Mouse (Mus musculus) midbrain, embryonic 16.5 days (tissue): ENCODE measurements around the gene Gm49393. TPM values are rescaled to one million over a fixed set of nuclear protein-coding genes. Genes with fewer than 3 reads are reported as not detected.

Experiments
- ATAC-seq: fragments of 200-750 bp; cut with Nextera tagmentation; 2 replicates; pipeline ENCODE4 v1.8.0; 2017; ENCODE audit warnings: moderate TSS enrichment
- H3K27ac ChIP-seq: fragments of 300-500 bp; sonication (generic); 2 replicates; pipeline ENCODE4 v1.5.1; 2014; ENCODE audit warnings: mild to moderate bottlenecking, low read length, mixed read lengths
- H3K27me3 ChIP-seq: fragments of 300-500 bp; sonication (generic); 2 replicates; pipeline ENCODE4 v1.6.1; 2014; ENCODE audit warnings: low read depth, low read length, mixed read lengths; ENCODE audit not compliant: control insufficient read depth, insufficient read depth
- H3K36me3 ChIP-seq: fragments of 300-500 bp; sonication (generic); 2 replicates; pipeline ENCODE4 v1.6.1; 2014; ENCODE audit warnings: mild to moderate bottlenecking, low read length, moderate library complexity, mixed read lengths; ENCODE audit not compliant: control insufficient read depth, insufficient read depth
- H3K4me1 ChIP-seq: fragments of 300-500 bp; sonication (generic); 2 replicates; pipeline ENCODE4 v1.6.1; 2014; ENCODE audit warnings: mild to moderate bottlenecking, low read length, mixed read lengths; ENCODE audit not compliant: control insufficient read depth, insufficient read depth
- H3K4me2 ChIP-seq: fragments of 300-500 bp; sonication (generic); 2 replicates; pipeline ENCODE4 v1.6.1; 2014; ENCODE audit warnings: mild to moderate bottlenecking, low read length, mixed read lengths
- H3K4me3 ChIP-seq: fragments of 300-500 bp; sonication (generic); 2 replicates; pipeline ENCODE4 v1.5.1; 2014; ENCODE audit warnings: low read depth, mild to moderate bottlenecking, low read length, moderate library complexity, mixed read lengths
- H3K9ac ChIP-seq: fragments of 300-500 bp; sonication (generic); 2 replicates; pipeline ENCODE4 v1.6.1; 2014; ENCODE audit warnings: low read depth, low read length, mixed read lengths
- H3K9me3 ChIP-seq: fragments of 300-500 bp; sonication (generic); replicated peaks from 2 replicates; pipeline ENCODE4 v1.6.1; 2014; ENCODE audit warnings: mild to moderate bottlenecking, low read length, mixed read lengths; ENCODE audit not compliant: control insufficient read depth, poor library complexity, severe bottlenecking
- WGBS: fragments of 180-500 bp; shearing (Covaris S2); extraction: QIAGEN DNeasy Blood & Tissue Kit; methylation state at CpG from one replicate; pipeline ENCODE4 v1.1.7; 2014; 5-methylcytosine and 5-hydroxymethylcytosine counted together
- polyA plus RNA-seq: library from polyadenylated mRNA; unstranded; fragments of >200 nt; fragmentation: Nextera tagmentation; extraction: Ambion mirVana; gene quantifications from 2 replicates; pipeline ENCODE4 v1.2.1, GENCODE M21; 2015

The Gm49393 gene
- polyA plus RNA-seq, 1 experiment from 2014 or later = not detected

GRCm38 (mm10) chr13:60895406-60896160, 39.8 kb downstream of the Gm49393 start:
- Histone ChIP-seq H3K4me3 (no peak overlapping the region), H3K27ac (no peak overlapping the region), H3K4me1 (no peaks in the 10 kb centered on the region), H3K9ac (no peak overlapping the region), H3K4me2 (no peak overlapping the region), H3K27me3 (no peaks in the 10 kb centered on the region), H3K9me3 (no peaks in the 10 kb centered on the region), H3K36me3 (no peaks in the 10 kb centered on the region)
- ATAC-seq = no peak

GRCm38 (mm10) chr13:60892301-60892700, 43.1 kb downstream of the Gm49393 start:
- no peak for ATAC-seq
- no peaks in the 10 kb centered on the region for H3K27me3 ChIP-seq
- H3K4me3 ChIP-seq = no peak overlapping the region
- H3K4me2 ChIP-seq = no peak overlapping the region
- no peak overlapping the region for H3K27ac ChIP-seq
- H3K9ac ChIP-seq = no peak overlapping the region
- no peaks in the 10 kb centered on the region for H3K36me3 ChIP-seq
- no peaks in the 10 kb centered on the region for H3K4me1 ChIP-seq
- no peaks in the 10 kb centered on the region for H3K9me3 ChIP-seq
- 84% methylated on average over 1 of the region's 1 CpGs for WGBS

- Histone ChIP-seq H3K4me2 (no peak within 1 kb of the TSS), H3K4me3 (no peak within 1 kb of the TSS), H3K4me1 (no peaks in the 10 kb centered on the region), H3K9me3 (no peaks in the 10 kb centered on the region), H3K27ac (no peak within 1 kb of the TSS), H3K9ac (no peak within 1 kb of the TSS), H3K36me3 (no peaks in the 10 kb centered on the region), H3K27me3 (no peaks in the 10 kb centered on the region)
- ATAC-seq = no peak
- 83% methylated on average over 1 of the region's 1 CpGs for WGBS
These were observed 71.1 kb downstream of the Gm49393 start, which contains the start of gene 4930486L24Rik for GRCm38 (mm10) chr13:60864281-60864680. 4930486L24Rik (minus strand) TSS chr13:60864475.

- H3K9me3 ChIP-seq = no peaks in the 10 kb centered on the region
- 82% methylated on average over 4 of the region's 4 CpGs for WGBS
- H3K27ac ChIP-seq = no peak overlapping the region
- no peak overlapping the region for H3K9ac ChIP-seq
- no peaks in the 10 kb centered on the region for H3K4me1 ChIP-seq
- no peak overlapping the region for H3K4me3 ChIP-seq
- H3K27me3 ChIP-seq = no peaks in the 10 kb centered on the region
- H3K4me2 ChIP-seq = no peak overlapping the region
- no peaks in the 10 kb centered on the region for H3K36me3 ChIP-seq
- no peak for ATAC-seq
These were observed 86.9 kb downstream of the Gm49393 start for GRCm38 (mm10) chr13:60848241-60849120.

- no peak overlapping the region for H3K9ac ChIP-seq
- H3K27ac ChIP-seq = no peak overlapping the region
- H3K27me3 ChIP-seq = no peaks in the 10 kb centered on the region
- H3K4me1 ChIP-seq = no peaks in the 10 kb centered on the region
- H3K4me3 ChIP-seq = no peak overlapping the region
- ATAC-seq = no peak
- H3K36me3 ChIP-seq = no peaks in the 10 kb centered on the region
- H3K4me2 ChIP-seq = no peak overlapping the region
- no peaks in the 10 kb centered on the region for H3K9me3 ChIP-seq
- WGBS = 81% methylated on average over 8 of the region's 8 CpGs
These were observed 92.2 kb downstream of the Gm49393 start for GRCm38 (mm10) chr13:60843153-60843552.

- Histone ChIP-seq H3K9ac (no peak overlapping the region), H3K4me3 (no peak overlapping the region), H3K4me2 (no peak overlapping the region), H3K27me3 (no peaks in the 10 kb centered on the region), H3K36me3 (no peaks in the 10 kb centered on the region), H3K27ac (no peak overlapping the region), H3K9me3 (no peaks in the 10 kb centered on the region), H3K4me1 (no peaks in the 10 kb centered on the region)
- ATAC-seq = no peak
- WGBS = 81% methylated on average over 6 of the region's 6 CpGs
These were observed 92.7 kb downstream of the Gm49393 start for GRCm38 (mm10) chr13:60842703-60843102.

GRCm38 (mm10) chr13:60839353-60839902, 96.0 kb downstream of the Gm49393 start:
- WGBS = 71% methylated on average over 2 of the region's 2 CpGs
- no peak overlapping the region for H3K4me3 ChIP-seq
- no peak overlapping the region for H3K4me2 ChIP-seq
- ATAC-seq = no peak
- H3K27me3 ChIP-seq = no peaks in the 10 kb centered on the region
- no peak overlapping the region for H3K27ac ChIP-seq
- H3K36me3 ChIP-seq = no peaks in the 10 kb centered on the region
- no peaks in the 10 kb centered on the region for H3K9me3 ChIP-seq
- H3K9ac ChIP-seq = no peak overlapping the region
- H3K4me1 ChIP-seq = no peaks in the 10 kb centered on the region

- no peaks in the 10 kb centered on the region for H3K9me3 ChIP-seq
- no peak overlapping the region for H3K4me3 ChIP-seq
- H3K27ac ChIP-seq = no peak overlapping the region
- H3K27me3 ChIP-seq = no peaks in the 10 kb centered on the region
- WGBS = 64% methylated on average over 3 of the region's 3 CpGs
- H3K36me3 ChIP-seq = no peaks in the 10 kb centered on the region
- H3K4me2 ChIP-seq = no peak overlapping the region
- no peak overlapping the region for H3K9ac ChIP-seq
- ATAC-seq = no peak
- H3K4me1 ChIP-seq = no peaks in the 10 kb centered on the region
These were observed 109.3 kb downstream of the Gm49393 start for GRCm38 (mm10) chr13:60826052-60826451.
